Mouse (Mus musculus) brain, embryonic 14.5 days (tissue): Measurements from ENCODE around the gene Daam2. TPM values are rescaled to one million over a fixed set of nuclear protein-coding genes. Genes with fewer than 3 reads are reported as not detected.

Experiments used
- DNase-seq: peaks from one replicate; pipeline ENCODE4 v3.0.0-alpha.2; 2011; ENCODE audit warnings: low read depth
- CTCF ChIP-seq: fragments of 200-500 bp; IDR thresholded peaks from 2 replicates; pipeline ENCODE4 v1.5.1; 2012; ENCODE audit warnings: inconsistent platforms, mild to moderate bottlenecking, moderate library complexity, borderline replicate concordance; ENCODE audit not compliant: insufficient read depth, insufficient read length; ENCODE audit errors: extremely low read depth
- POLR2A ChIP-seq: fragments of 200-500 bp; IDR thresholded peaks from 2 replicates; pipeline ENCODE4 v1.6.1; 2012; ENCODE audit warnings: mild to moderate bottlenecking, inconsistent platforms, borderline replicate concordance; ENCODE audit not compliant: poor library complexity, insufficient read depth, insufficient read length, severe bottlenecking; ENCODE audit errors: extremely low read depth
- polyA plus RNA-seq: library from polyadenylated mRNA; depleted of rRNA; stranded (reverse); fragments of >200 nt; gene quantifications from 2 replicates; pipeline ENCODE4 v1.2.3, GENCODE M21; 2012

Gene Daam2
- polyA plus RNA-seq, 1 experiment, result 13.9 TPM

- no peak for DNase-seq
Observed at GRCm38 (mm10) chr17:49531661-49532060, 32.5 kb downstream of the Daam2 start.

DNA sequence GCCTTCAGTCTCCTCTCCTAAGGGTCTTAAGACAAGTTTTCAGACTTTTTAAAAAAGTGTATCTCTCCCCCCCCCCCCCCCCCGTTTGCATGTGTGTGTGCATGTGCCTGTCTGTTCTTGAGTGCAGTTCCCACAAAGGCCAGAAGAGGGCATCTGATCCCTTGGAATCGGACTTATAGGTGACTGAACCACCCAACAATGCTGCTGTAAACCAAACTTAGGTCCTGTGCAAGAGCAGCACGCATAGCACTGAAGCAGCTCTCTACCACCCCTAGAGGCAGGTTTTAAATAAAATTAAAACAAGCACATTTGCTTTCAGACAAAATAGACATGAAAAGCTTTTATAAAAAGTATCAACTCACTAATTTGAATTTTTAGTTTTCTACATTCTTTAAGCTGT, 33.9 kb downstream of the Daam2 start:
- peak; percentile 60; the same call in 1 of the 2 replicates for TF ChIP-seq CTCF
- TF ChIP-seq POLR2A, result no peak
- DNase-seq, result peak; percentile 65

More at GRCm38 (mm10) chr17:49531661-49532060, 32.5 kb downstream of the Daam2 start:
- no peak for TF ChIP-seq POLR2A
- no peak for TF ChIP-seq CTCF

DNA sequence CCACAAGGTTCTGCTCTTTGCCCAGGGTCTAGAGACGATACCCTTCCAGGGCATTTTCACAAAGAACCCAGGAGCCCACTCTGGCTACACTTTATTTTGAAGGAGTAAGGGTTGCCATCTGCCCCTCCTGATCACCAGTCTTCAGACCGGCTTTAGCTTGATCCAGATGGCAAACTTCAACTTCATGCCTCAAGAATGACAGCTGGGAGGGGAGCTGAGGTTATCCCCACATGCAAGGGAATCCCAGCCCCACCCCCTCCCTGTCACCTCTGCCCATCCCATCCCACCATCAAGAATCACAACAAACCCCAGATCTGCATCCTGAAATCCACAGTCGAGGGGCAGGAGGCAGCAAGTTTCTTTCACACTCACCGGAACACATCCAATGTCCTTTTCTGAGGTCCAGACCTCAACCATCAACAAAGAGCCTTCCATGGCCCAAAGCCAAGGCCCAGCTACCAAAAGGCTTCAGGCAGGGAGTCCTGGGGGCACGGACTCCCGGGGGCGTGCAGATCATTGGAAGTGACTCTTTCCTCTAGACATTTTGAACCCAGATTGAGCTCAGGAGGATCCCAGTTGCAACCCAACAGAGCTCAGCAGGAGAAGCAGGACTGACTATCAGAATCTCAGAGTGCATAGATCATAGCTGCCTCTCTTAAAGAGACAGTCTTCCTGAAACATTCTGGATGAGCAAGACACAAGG, 35.5 kb downstream of the Daam2 start:
- TF ChIP-seq CTCF (no peak), POLR2A (no peak)

DNA sequence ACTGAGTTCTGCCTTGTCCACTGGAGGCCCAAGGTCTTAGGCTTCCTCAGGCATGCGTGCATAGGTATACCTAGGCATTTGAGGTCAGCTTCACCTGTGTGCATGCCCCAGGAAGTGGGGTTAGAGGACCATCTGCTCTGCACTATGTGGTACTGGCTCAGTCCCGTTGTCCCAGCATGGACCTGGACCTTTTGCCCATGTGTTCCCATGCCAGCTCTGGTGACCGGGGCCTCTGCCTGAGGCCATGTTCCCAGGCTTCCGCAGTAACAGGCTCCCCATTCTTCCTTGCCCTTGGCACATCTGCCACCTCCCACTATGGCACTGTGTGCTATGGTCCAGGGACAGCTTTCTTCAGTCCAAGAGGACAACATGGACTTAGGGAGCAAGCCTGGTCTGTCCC, 36.1 kb downstream of the Daam2 start:
- DNase-seq, result no peak
- no peak for TF ChIP-seq POLR2A
- TF ChIP-seq CTCF, result no peak

More for the DNA sequence above, 35.5 kb downstream of the Daam2 start:
- DNase-seq, result no peak

DNA sequence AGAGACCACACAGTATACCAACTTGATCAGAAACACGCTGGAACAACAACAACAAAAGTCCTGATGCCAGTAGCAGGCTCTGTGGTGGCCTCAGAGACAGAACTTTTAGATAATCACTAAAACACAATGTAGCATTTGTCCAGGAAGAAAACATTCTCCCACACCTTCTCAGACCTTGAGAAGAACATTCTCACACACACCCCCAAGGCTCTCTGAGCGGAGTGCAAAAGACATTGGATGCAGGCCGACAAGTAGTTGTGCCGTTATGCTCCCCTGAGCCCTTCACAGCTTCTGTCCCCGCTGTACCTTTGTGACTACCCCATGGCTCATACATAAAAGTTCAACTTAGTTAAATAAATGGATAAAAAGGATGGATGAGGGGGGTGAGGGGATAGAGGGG, 37.6 kb downstream of the Daam2 start:
- TF ChIP-seq CTCF (no peak), POLR2A (no peak)
- no peak for DNase-seq

GRCm38 (mm10) chr17:49525911-49526310, 38.2 kb downstream of the Daam2 start:
- TF ChIP-seq CTCF (no peak), POLR2A (no peak)
- no peak for DNase-seq

- DNase-seq, result no peak
- no peak for TF ChIP-seq CTCF
- TF ChIP-seq POLR2A, result no peak
Observed at GRCm38 (mm10) chr17:49524584-49524983, 39.6 kb downstream of the Daam2 start.

DNA sequence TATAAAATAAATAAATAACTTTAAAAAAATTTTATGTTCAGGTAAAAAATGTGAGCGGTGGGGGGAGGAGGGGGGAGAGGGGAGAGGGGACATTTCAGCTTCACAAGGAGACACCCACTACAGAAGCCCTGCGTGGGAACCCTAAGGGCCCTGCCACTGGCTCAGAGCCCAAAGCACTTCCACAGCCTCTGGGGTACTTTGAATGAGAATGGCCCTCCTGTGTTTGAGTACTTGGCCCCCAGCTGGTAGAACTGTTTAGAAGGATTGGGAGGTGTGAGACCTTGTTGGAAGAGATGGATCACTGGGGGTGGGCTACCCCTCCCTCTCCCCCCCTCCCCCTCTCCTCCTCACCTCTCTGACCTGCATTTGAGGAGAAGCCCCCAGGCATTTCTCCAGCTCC, 41.7 kb downstream of the Daam2 start:
- TF ChIP-seq CTCF, result no peak
- no peak for TF ChIP-seq POLR2A

GRCm38 (mm10) chr17:49522002-49522401, 42.1 kb downstream of the Daam2 start:
- TF ChIP-seq POLR2A (no peak), CTCF (no peak)
- no peak for DNase-seq

More for the DNA sequence above, 41.7 kb downstream of the Daam2 start:
- DNase-seq, result peak; percentile 59

GRCm38 (mm10) chr17:49520674-49521073, 43.5 kb downstream of the Daam2 start:
- no peak for TF ChIP-seq POLR2A
- no peak for TF ChIP-seq CTCF
- DNase-seq, result peak; percentile 45

GRCm38 (mm10) chr17:49519576-49520247, 44.4 kb downstream of the Daam2 start:
- peak; percentile 68 for DNase-seq
- TF ChIP-seq POLR2A, result no peak
- no peak for TF ChIP-seq CTCF

GRCm38 (mm10) chr17:49517091-49517490, 47.1 kb downstream of the Daam2 start:
- DNase-seq, result no peak
- TF ChIP-seq CTCF (no peak), POLR2A (no peak)

- no peak for TF ChIP-seq CTCF
- no peak for TF ChIP-seq POLR2A
- no peak for DNase-seq
Observed at GRCm38 (mm10) chr17:49515678-49516077, 48.5 kb downstream of the Daam2 start.

DNA sequence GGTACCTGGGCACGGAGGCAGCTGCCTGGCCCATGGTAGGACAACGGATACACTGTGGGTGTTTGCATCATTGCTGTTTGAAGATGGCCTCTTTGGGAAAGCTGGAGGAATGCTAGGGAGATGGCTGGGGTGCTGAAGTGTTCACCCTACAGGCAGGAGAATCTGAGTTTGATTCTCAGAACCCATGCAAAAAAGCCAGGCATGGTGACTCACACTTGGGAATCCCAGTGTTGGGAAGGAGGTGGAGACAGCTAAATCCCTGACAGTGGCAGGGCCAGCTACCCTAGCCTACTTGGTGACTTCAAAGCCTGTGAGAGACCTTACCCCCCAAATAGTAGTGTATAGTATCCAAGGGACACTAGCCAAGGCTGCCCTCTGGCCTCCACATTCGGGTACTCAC, 49.0 kb downstream of the Daam2 start:
- no peak for DNase-seq
- TF ChIP-seq CTCF (no peak), POLR2A (no peak)
